In the genomic region with DNA sequence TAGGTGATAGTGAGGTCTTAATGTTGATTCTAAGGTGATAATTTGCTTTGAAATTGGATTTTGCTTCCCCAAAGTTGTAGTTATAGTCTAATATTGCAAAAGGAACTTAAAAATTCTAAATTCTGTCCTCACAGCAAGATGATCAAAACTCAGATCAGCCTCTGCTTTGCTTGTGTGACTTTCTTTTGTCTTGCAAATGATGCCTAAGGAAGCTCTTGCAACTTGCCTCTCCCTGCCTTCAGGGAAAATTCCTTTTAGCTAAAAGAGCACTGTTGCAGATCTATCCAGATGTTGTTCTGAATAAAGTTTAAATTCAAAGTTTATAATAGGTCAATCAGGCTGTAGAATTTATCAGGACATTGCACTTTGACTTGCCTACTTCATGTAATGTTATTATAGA, we compare ENCODE assay signal across 47 mouse cellular contexts. TPM values are rescaled to one million over a fixed set of nuclear protein-coding genes. Genes with fewer than 3 reads are reported as not detected.
"Had no signal": no experiment of that assay in that cellular context is flagged by ENCODE, and none has a peak within 500 bp of the region (broad histone marks: within the 10 kb centered on the region; RNA-seq: fewer than 3 reads in every experiment).

No protein-coding gene starts in this region.

- DNase-seq: left cerebral cortex, postnatal 4 days; liver; liver, embryonic 13.5 days; liver, postnatal 0 days; lung, adult 18-20 months; lung, adult 2 months; lung, embryonic 14.5 days; lung, postnatal 10 days; lung, postnatal 14 days; lung, postnatal 36 days; lung, postnatal 4 days; midbrain, embryonic 14.5 days had no signal

- H3K9ac ChIP-seq: limb, embryonic 12.5 days; limb, embryonic 13.5 days; limb, embryonic 15.5 days; liver, embryonic 12.5 days; liver, embryonic 13.5 days; liver, embryonic 14.5 days; liver, embryonic 15.5 days; liver, postnatal 0 days; lung, embryonic 14.5 days; lung, embryonic 15.5 days; midbrain, embryonic 12.5 days; midbrain, embryonic 13.5 days; midbrain, embryonic 15.5 days; neural tube, embryonic 12.5 days had no signal

- H3K4me1 ChIP-seq: limb, embryonic 10.5 days; limb, embryonic 12.5 days; limb, embryonic 13.5 days; limb, embryonic 15.5 days; liver, embryonic 12.5 days; liver, embryonic 13.5 days; liver, embryonic 15.5 days; lung, embryonic 15.5 days; megakaryocyte, embryonic 14.5 days; midbrain, embryonic 10.5 days; midbrain, embryonic 12.5 days; midbrain, embryonic 13.5 days; midbrain, embryonic 15.5 days; neural tube, embryonic 12.5 days had no signal

- H3K36me3 ChIP-seq: limb, embryonic 10.5 days; limb, embryonic 12.5 days; limb, embryonic 13.5 days; limb, embryonic 15.5 days; liver, embryonic 12.5 days; liver, embryonic 13.5 days; liver, embryonic 15.5 days; lung, embryonic 15.5 days; midbrain, embryonic 10.5 days; midbrain, embryonic 12.5 days; midbrain, embryonic 13.5 days; midbrain, embryonic 15.5 days; neural tube, embryonic 12.5 days had no signal

- H3K27ac ChIP-seq: limb, embryonic 10.5 days; limb, embryonic 12.5 days; limb, embryonic 13.5 days; limb, embryonic 15.5 days; liver, embryonic 12.5 days; liver, embryonic 13.5 days; liver, embryonic 14.5 days; liver, embryonic 15.5 days; lung, embryonic 15.5 days; macrophage; midbrain, embryonic 10.5 days; midbrain, embryonic 12.5 days; midbrain, embryonic 13.5 days; midbrain, embryonic 15.5 days; neural tube, embryonic 12.5 days had no signal

- H3K27me3 ChIP-seq: limb, embryonic 12.5 days; limb, embryonic 13.5 days; limb, embryonic 15.5 days; liver, embryonic 12.5 days; liver, embryonic 13.5 days; liver, embryonic 15.5 days; lung, embryonic 15.5 days; megakaryocyte, embryonic 14.5 days; midbrain, embryonic 12.5 days; midbrain, embryonic 13.5 days; midbrain, embryonic 15.5 days; neural tube, embryonic 12.5 days had no signal

- H3K4me2 ChIP-seq: limb, embryonic 12.5 days; limb, embryonic 13.5 days; limb, embryonic 15.5 days; liver, embryonic 11.5 days; liver, embryonic 12.5 days; liver, embryonic 13.5 days; liver, embryonic 15.5 days; lung, embryonic 14.5 days; lung, embryonic 15.5 days; midbrain, embryonic 11.5 days; midbrain, embryonic 12.5 days; midbrain, embryonic 13.5 days; midbrain, embryonic 15.5 days; neural tube, embryonic 12.5 days had no signal

- H3K9me3 ChIP-seq: liver, embryonic 15.5 days had no signal

- ATAC-seq: liver, embryonic 12.5 days; liver, postnatal 0 days; lung, postnatal 0 days; midbrain, embryonic 13.5 days; midbrain, embryonic 15.5 days; midbrain, embryonic 16.5 days had no signal

- H3K4me3 ChIP-seq: limb, embryonic 10.5 days; limb, embryonic 12.5 days; limb, embryonic 13.5 days; limb, embryonic 15.5 days; liver, embryonic 12.5 days; liver, embryonic 13.5 days; liver, embryonic 15.5 days; lung, embryonic 15.5 days; megakaryocyte, embryonic 14.5 days; midbrain, embryonic 10.5 days; midbrain, embryonic 12.5 days; midbrain, embryonic 13.5 days; midbrain, embryonic 15.5 days; myocyte; neural tube, embryonic 12.5 days had no signal

RNA-seq across cellular contexts. Expression of gene Esp23, which starts 13.2 kb away (rescaled TPM):
- total RNA-seq: left cerebral cortex, postnatal 10 days; left cerebral cortex, postnatal 14 days; left cerebral cortex, postnatal 25 days; left cerebral cortex, postnatal 36 days; left cerebral cortex, postnatal 4 days; liver, adult 2 months; megakaryocyte progenitor cell, adult 5-6 weeks; megakaryocyte, adult 5-6 weeks; megakaryocyte-erythroid progenitor cell, adult 5-6 weeks; midbrain, postnatal 0 days; monocyte, adult 5-6 weeks had no signal
- polyA plus RNA-seq: limb, embryonic 10.5 days; limb, embryonic 11.5 days; limb, embryonic 12.5 days; limb, embryonic 13.5 days; limb, embryonic 14.5 days; limb, embryonic 15.5 days; liver, adult 2 months; liver, embryonic 11.5 days; liver, embryonic 12.5 days; liver, embryonic 13.5 days; liver, embryonic 14.5 days; liver, embryonic 15.5 days; liver, embryonic 16.5 days; liver, postnatal 0 days; lung, adult 2 months; lung, embryonic 14.5 days; lung, embryonic 15.5 days; lung, embryonic 16.5 days; lung, postnatal 0 days; macrophage; midbrain, embryonic 10.5 days; midbrain, embryonic 11.5 days; midbrain, embryonic 12.5 days; midbrain, embryonic 13.5 days; midbrain, embryonic 14.5 days; midbrain, embryonic 15.5 days; midbrain, embryonic 16.5 days; midbrain, postnatal 0 days; myocyte; neural tube, embryonic 11.5 days; neural tube, embryonic 12.5 days had no signal

RNA-seq across cellular contexts. Expression of gene Gm21903, which starts 20.5 kb away (rescaled TPM):
- total RNA-seq: left cerebral cortex, postnatal 10 days; left cerebral cortex, postnatal 14 days; left cerebral cortex, postnatal 25 days; left cerebral cortex, postnatal 36 days; left cerebral cortex, postnatal 4 days; liver, adult 2 months; megakaryocyte progenitor cell, adult 5-6 weeks; megakaryocyte, adult 5-6 weeks; megakaryocyte-erythroid progenitor cell, adult 5-6 weeks; midbrain, postnatal 0 days; monocyte, adult 5-6 weeks had no signal
- polyA plus RNA-seq: limb, embryonic 10.5 days; limb, embryonic 11.5 days; limb, embryonic 12.5 days; limb, embryonic 13.5 days; limb, embryonic 14.5 days; limb, embryonic 15.5 days; liver, adult 2 months; liver, embryonic 11.5 days; liver, embryonic 12.5 days; liver, embryonic 13.5 days; liver, embryonic 14.5 days; liver, embryonic 15.5 days; liver, embryonic 16.5 days; liver, postnatal 0 days; lung, adult 2 months; lung, embryonic 14.5 days; lung, embryonic 15.5 days; lung, embryonic 16.5 days; lung, postnatal 0 days; macrophage; midbrain, embryonic 10.5 days; midbrain, embryonic 11.5 days; midbrain, embryonic 12.5 days; midbrain, embryonic 13.5 days; midbrain, embryonic 14.5 days; midbrain, embryonic 15.5 days; midbrain, embryonic 16.5 days; midbrain, postnatal 0 days; myocyte; neural tube, embryonic 11.5 days; neural tube, embryonic 12.5 days had no signal

RNA-seq across cellular contexts. Expression of gene Esp24, which starts 27.1 kb away (rescaled TPM):
- total RNA-seq: left cerebral cortex, postnatal 10 days; left cerebral cortex, postnatal 14 days; left cerebral cortex, postnatal 25 days; left cerebral cortex, postnatal 36 days; left cerebral cortex, postnatal 4 days; liver, adult 2 months; megakaryocyte progenitor cell, adult 5-6 weeks; megakaryocyte, adult 5-6 weeks; megakaryocyte-erythroid progenitor cell, adult 5-6 weeks; midbrain, postnatal 0 days; monocyte, adult 5-6 weeks had no signal
- polyA plus RNA-seq: limb, embryonic 10.5 days; limb, embryonic 11.5 days; limb, embryonic 12.5 days; limb, embryonic 13.5 days; limb, embryonic 14.5 days; limb, embryonic 15.5 days; liver, adult 2 months; liver, embryonic 11.5 days; liver, embryonic 12.5 days; liver, embryonic 13.5 days; liver, embryonic 14.5 days; liver, embryonic 15.5 days; liver, embryonic 16.5 days; liver, postnatal 0 days; lung, adult 2 months; lung, embryonic 14.5 days; lung, embryonic 15.5 days; lung, embryonic 16.5 days; lung, postnatal 0 days; macrophage; midbrain, embryonic 10.5 days; midbrain, embryonic 11.5 days; midbrain, embryonic 12.5 days; midbrain, embryonic 13.5 days; midbrain, embryonic 14.5 days; midbrain, embryonic 15.5 days; midbrain, embryonic 16.5 days; midbrain, postnatal 0 days; myocyte; neural tube, embryonic 11.5 days; neural tube, embryonic 12.5 days had no signal

RNA-seq across cellular contexts. Expression of gene Esp22, which starts 31.5 kb away (rescaled TPM):
- total RNA-seq: left cerebral cortex, postnatal 10 days; left cerebral cortex, postnatal 14 days; left cerebral cortex, postnatal 25 days; left cerebral cortex, postnatal 36 days; left cerebral cortex, postnatal 4 days; liver, adult 2 months; megakaryocyte progenitor cell, adult 5-6 weeks; megakaryocyte, adult 5-6 weeks; megakaryocyte-erythroid progenitor cell, adult 5-6 weeks; midbrain, postnatal 0 days; monocyte, adult 5-6 weeks had no signal
- polyA plus RNA-seq: limb, embryonic 10.5 days; limb, embryonic 11.5 days; limb, embryonic 12.5 days; limb, embryonic 13.5 days; limb, embryonic 14.5 days; limb, embryonic 15.5 days; liver, adult 2 months; liver, embryonic 11.5 days; liver, embryonic 12.5 days; liver, embryonic 13.5 days; liver, embryonic 14.5 days; liver, embryonic 15.5 days; liver, embryonic 16.5 days; liver, postnatal 0 days; lung, adult 2 months; lung, embryonic 14.5 days; lung, embryonic 15.5 days; lung, embryonic 16.5 days; lung, postnatal 0 days; macrophage; midbrain, embryonic 10.5 days; midbrain, embryonic 11.5 days; midbrain, embryonic 12.5 days; midbrain, embryonic 13.5 days; midbrain, embryonic 14.5 days; midbrain, embryonic 15.5 days; midbrain, embryonic 16.5 days; midbrain, postnatal 0 days; myocyte; neural tube, embryonic 11.5 days; neural tube, embryonic 12.5 days had no signal
